Mouse (Mus musculus): ENCODE results near the gene Pou4f1. TPM values are rescaled to one million over a fixed set of nuclear protein-coding genes. Genes with fewer than 3 reads are reported as not detected.
"Not testable (repeated sequence)": the region's sequence is repeated elsewhere in the genome, so short reads cannot be mapped to it uniquely, and the experiment has no call there.

Gene Pou4f1
- 0.62 and 1.2 TPM in 2 replicates for total RNA-seq (2021)
- long read RNA-seq = 0 reads

DNA sequence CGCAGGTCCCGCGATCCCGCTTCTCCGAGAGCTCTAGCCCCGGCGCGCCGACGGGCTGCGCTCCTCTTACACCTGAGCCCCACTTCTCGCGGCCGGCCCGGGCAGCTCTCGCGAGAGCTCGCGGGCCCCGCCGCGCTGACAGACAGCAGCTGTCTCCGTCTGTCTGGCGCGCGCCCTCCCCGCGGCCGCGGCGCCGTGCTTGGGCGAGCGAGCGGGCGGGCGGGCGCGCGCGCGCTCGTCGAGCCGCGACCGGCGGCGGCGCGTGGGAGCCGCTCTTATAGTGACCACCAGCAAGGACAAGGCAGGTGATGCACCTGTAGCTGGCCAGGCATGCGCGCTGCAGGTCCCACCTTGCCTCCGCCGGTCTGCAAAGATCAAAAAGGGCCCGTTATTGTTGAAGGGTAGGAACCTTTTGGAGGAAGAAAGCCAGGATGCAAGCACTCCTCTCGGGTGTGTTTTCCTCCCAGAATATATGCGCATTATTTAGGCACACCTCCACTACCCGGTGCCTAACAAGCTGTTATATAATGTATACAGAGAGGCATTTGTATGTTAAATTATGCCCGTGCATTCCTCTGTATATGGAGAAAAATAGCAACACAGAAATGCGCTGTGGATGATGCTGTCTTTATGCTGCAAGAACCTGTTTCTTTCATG is at the start of gene Pou4f1:
Pou4f1 (minus strand) TSS at position 34 of the 657 bp plus-strand sequence.
- DNase-seq = peak; percentile 60

GRCm38 (mm10) chr14:104511664-104512063 is 43.9 kb upstream of the Pou4f1 start:
- DNase-seq = no peak

- not testable (repeated sequence) for DNase-seq
Measured at GRCm38 (mm10) chr14:104502761-104503160, 35.0 kb upstream of the Pou4f1 start.

DNA sequence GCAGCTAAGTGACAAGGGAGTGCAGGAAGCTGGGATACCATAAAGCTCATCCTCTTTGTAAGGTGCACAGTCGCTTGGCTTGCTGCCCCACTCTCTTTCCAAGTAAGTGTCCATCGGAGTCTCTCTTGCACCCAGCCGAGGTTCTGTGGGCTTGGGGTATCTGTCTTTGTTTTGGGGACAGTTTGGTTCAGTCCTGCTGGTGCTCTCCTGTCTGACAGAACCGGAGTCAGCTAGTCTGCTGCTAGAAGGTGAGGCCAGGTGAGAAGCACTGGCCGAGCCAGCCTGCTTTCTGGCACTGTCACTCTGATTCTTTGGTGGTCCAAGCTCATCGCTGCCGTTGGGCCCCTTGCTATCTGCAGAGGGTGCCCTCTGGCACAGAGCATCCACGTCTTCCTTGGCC is 12.0 kb upstream of the Pou4f1 start:
- DNase-seq = no peak

DNA sequence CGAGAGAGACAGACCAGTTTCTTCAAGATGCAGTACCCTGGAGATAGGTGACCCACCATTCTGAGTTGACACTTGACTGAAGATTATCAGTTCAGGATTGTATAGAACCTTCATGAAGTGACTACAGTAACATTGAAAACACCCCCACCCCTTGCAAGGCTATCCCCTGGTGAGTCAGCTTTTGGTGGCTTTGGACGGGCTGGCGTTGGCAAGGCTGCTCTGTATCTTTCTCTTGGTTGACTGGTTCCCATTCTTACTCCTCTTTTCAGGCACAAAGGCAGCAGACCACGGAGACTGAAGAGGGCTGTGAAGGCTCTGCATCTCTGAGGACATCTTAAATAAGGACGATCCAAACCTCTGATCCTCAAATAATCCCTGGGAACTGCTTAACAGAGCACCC is 10.8 kb upstream of the Pou4f1 start:
- no peak for DNase-seq

GRCm38 (mm10) chr14:104477616-104478015 is 9.8 kb upstream of the Pou4f1 start:
- no peak for DNase-seq

GRCm38 (mm10) chr14:104475438-104475837 is 7.6 kb upstream of the Pou4f1 start:
- DNase-seq = no peak

DNA sequence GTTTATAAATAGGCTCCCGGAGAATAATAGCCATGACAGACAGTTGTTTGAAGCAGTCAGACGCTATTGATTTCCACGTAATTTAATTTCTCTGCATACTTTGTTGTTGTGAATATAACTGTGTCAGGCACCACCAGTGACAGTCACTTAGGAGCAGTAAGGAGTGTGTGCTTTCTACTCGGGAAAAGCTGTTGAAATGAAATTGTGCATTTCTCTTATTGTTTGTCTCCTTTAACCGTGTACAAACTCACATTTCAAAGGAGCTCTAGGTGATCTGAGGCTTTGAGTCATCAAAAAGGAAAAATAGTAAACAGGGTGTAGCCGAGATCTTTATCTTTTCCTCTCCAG is 798 bp upstream of the Pou4f1 start:
- DNase-seq = no peak

GRCm38 (mm10) chr14:104467133-104467965 is 450 bp downstream of the Pou4f1 start:
- DNase-seq = peak; percentile 33

DNA sequence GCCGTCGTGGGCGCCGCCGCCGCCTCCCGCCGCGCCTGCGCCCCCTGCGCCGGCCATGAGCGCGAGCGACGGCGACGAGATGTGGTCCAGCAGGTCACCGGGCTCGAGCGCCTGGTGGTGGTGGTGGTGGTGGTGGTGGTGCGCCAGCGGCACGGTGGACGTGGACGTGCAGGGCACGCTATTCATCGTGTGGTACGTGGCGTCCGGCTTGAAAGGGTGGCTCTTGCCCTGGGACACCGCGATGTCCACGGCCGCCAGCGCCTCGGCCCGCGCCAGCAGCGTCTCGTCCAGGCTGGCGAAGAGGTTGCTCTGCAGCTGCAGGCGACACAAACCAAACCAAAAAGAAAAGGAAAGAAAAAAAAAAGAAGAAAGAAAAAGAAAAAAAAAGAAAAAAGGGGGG is 1.2 kb downstream of the Pou4f1 start:
- no peak for DNase-seq

DNA sequence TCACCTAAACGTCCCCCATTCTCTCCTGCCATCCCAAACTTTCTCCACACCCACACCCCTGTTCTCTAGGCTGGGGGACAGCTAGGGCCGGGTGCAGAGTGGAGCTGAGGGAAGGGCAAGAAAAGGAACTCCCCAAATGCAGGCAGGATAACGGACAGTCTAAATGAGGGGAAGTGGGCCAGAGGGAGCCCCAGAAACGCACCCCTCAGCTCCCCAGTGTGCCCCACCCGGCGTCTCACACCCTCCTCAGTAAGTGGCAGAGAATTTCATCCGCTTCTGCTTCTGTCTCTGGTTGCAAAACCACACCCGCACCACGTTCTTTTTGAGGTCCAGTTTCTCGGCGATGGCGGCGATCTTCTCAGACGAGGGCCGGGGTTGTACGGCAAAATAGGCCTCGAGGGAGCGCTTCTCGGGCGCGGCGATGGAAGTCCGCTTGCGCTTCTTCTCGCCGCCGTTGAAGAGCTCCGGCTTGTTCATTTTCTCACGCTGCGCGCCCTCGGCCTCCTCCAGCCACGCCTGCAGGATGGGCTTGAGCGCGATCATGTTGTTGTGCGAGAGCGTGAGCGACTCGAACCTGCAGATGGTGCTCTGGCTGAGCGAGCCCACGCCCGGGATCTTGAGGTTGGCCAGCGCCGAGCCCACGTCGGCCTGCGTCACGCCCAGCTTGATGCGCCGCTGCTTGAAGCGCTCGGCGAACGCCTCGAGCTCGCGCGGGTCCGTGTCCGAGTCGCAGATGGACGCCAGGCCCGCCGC is 2.1 kb downstream of the Pou4f1 start:
- DNase-seq = peak; percentile 31

DNA sequence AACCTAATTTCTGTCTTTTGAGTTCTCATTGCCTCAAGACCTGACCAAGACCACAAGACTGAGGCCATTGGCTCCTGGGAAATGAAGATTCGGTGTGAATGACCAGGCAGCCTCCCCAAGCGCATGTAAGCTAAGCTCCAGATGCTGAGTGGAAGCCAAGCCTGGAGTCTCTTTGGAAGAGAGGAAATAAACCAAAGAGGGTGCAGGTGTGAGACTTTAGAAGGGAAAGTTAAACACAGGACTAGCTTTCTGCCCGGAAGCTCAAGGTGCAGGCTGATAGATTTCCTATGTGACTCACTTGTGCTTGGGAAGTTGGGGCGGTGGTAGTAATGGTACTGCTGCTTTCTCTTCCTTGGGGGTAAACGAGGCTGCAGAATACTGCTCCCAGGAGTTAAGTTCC is 3.0 kb downstream of the Pou4f1 start:
- DNase-seq = no peak

GRCm38 (mm10) chr14:104463631-104464250 is 4.1 kb downstream of the Pou4f1 start:
- DNase-seq = no peak

DNA sequence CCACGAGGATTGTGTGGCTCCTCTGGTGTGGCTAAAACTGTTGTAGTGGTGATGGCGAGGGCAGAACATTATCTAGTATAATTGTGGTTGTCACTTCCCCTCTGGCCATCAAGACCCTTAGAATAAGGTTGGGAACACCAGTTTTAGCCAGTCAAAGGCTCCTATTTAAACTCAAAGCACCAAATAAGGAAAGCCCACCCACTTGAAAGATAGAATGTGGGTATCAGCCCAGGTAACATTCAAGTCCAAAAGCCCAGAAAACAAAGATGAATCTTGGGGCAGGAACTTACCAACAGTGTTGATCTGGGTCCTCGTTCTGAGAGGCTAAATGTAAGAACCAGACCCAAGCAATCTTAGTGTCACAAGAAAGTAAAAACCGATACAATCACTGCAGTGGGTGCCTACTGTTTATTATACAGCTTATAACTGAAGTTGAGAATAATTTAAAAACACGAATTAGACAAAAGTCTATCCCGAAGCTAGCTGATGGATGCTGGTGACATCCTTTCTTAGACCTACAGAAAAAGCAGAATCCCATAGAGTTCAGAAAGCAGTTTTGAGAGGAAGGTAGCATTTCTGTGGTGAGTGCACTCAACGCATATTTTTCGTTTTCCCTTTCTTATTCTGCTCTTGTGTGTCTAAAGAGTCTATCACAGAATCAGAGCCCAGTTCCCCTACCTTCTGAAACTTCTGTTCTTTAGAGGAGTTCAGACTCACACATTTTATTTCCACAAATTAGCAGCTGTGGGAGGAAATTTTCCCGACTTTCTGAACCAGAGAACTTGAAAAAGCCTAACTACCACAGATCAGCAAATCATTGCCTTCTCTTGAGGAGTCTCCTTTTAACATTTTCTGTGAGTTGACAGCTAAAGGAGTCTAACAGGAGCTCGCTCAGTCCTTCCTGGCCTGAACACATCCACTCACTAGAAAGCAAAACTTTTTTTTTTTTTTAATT is 6.2 kb downstream of the Pou4f1 start:
- no peak for DNase-seq

DNA sequence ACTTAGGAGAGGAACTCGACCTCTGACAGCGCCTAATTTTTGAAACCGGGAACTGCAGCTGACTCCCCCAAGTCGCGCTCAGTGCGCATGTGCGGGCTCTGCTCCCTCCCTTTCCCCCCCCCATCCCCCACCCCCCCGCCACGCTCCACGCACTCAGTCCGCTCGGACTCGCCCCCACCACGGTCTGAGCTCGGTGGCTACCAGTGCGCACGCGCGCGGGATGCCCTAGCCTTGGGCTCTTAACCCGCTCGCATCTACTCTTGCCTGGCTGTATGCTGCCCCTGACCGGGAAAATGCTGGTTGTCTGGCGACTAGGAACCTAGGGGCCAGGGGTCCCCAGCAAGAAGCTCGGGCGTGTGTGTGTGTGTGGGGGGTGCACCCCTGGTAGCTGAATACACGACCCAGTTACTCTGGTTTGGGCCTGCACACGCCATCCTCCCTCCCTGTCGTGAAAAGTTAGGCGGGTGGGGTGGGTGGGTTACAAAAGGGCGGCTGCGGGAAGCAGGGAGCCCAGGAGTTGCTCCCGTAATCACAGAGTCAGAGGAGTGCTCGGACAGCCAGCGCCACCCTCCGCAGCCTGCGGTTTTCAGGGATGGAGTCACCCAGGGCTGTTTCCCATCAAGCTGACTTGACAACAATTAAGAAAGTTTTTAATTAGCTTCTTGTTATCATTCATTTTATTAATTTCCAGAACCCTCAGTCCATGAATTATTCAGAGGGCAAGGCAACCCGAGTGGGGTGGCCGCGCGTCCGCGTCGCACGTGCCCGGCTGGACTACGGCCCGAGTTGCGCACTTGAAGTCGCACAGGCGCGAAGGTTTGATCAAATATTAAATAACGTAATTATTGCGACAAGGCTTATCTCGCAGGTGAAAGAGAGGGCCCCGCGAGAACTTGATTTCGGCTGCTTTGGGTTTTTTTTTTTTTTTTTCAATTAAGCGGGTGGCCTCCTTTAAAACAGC is 7.2 kb downstream of the Pou4f1 start:
- DNase-seq = no peak

- DNase-seq = no peak
Measured at GRCm38 (mm10) chr14:104459513-104460111, 8.2 kb downstream of the Pou4f1 start.

DNA sequence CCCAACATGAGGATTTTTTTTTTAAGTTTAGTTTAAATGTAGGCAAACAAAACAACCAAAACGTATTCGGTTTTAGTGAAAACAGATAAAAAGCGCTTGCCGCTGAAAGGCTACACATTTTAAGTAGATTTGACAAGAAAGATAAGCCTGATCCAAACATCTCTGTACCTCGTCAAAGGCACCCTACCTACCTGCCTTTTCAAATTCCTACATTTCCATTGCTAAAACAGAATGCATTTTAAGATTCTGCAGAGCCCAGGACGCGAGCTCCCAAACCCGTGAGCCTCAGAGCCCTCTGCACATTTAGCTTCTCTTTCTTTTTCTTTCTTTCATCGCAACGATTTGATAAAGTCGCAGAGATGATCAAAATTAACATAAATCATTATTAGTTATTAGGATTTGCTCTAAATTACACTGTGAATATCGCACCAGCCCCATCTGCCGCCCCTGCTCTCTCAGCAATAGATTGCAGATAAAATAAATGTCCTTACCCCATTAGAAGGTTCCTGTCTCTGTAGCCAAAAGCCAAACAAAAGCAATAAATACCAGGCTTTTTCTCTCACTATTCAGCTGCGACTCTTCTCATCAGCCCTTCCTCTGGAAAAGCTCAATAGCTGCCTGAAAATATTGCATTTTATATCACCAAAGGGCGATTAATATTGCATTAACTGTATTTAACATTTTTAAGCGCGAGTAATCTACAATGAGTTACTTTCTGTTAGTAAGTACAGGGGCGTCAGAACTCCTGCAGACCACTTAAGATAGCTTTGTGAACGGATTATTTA is 8.9 kb downstream of the Pou4f1 start:
- DNase-seq = no peak

GRCm38 (mm10) chr14:104457966-104458710 is 9.7 kb downstream of the Pou4f1 start:
- DNase-seq = no peak

Measured in adrenal gland, postnatal 25 days (tissue).